Mouse (Mus musculus) embryonic fibroblast, embryonic 13.5 days (primary cell): ENCODE results near the gene Dclre1a. TPM values are rescaled to one million over a fixed set of nuclear protein-coding genes. Genes with fewer than 3 reads are reported as not detected.

Experiments
- H3K27ac ChIP-seq: 2 replicates; pipeline ENCODE4 v1.5.1; 2012; ENCODE audit warnings: low read length, control low read depth, inconsistent platforms; ENCODE audit not compliant: insufficient read depth
- H3K4me1 ChIP-seq: 2 replicates; pipeline ENCODE4 v1.6.1; 2011; ENCODE audit warnings: low read length; ENCODE audit not compliant: control insufficient read depth, insufficient read depth
- H3K4me3 ChIP-seq: 2 replicates; pipeline ENCODE4 v1.5.1; 2011; ENCODE audit warnings: mild to moderate bottlenecking, control low read depth, low read length; ENCODE audit not compliant: insufficient read depth
- CTCF ChIP-seq: IDR thresholded peaks from 2 replicates; pipeline ENCODE4 v1.5.1; 2011; ENCODE audit warnings: mild to moderate bottlenecking, control low read depth, low read length, moderate library complexity, borderline replicate concordance; ENCODE audit not compliant: insufficient read depth
- POLR2A ChIP-seq: IDR thresholded peaks from 2 replicates; pipeline ENCODE4 v1.6.1; 2011; ENCODE audit warnings: low read depth, mild to moderate bottlenecking, control low read depth, low read length, moderate library complexity
- polyA plus RNA-seq: library from polyadenylated mRNA; stranded (reverse); fragments of >200 nt; gene quantifications from 2 replicates; pipeline ENCODE4 v1.2.4, GENCODE M21; 2011; ENCODE audit warnings: low read depth; ENCODE audit not compliant: missing spikeins, insufficient read length

Dclre1a gene
- polyA plus RNA-seq, result 16.8 and 22.3 TPM in 2 replicates

DNA sequence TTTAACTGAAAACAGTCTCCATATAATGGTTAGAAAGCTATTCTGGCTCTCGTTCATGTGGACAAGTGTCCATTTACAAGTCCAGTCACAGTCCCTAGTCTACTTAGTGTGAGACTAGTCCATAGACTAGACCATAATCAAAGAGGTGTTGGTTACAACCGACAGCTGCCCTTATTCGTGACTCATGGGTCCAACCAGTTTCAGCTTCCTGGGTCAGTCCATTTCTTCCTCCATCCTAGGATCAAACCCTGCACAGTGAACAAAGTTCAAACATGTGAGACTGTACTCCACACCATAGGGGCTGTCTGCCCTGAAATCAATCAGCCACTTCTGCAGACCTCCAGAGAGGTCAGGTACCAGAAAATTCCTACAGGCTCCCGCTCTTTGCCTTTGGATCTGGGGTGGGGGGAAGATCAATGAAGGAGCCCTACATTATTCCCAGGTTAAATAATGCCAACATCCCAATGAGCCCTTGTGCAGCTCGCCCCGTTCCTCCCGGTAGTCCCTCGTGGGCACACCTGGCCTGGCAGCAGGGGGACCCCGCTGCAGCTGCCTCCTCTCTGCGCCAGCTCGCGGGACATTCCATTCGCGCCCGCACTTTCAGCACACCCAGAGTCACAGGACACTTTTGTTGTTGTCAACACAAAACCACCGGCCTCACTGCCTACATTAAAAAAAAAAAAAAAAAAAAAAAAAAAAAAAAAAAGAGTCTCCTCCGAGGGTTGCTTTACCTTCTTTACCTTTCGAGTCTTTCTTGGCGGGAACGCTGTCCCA lies at the start of gene Dclre1a:
Gene Dclre1a, minus strand, starts transcription at position 767 of the 774 bp plus-strand sequence.
- H3K4me3 ChIP-seq, result peak within 1 kb of the TSS; percentile 70
- H3K27ac ChIP-seq, result peak within 1 kb of the TSS; percentile 91

DNA sequence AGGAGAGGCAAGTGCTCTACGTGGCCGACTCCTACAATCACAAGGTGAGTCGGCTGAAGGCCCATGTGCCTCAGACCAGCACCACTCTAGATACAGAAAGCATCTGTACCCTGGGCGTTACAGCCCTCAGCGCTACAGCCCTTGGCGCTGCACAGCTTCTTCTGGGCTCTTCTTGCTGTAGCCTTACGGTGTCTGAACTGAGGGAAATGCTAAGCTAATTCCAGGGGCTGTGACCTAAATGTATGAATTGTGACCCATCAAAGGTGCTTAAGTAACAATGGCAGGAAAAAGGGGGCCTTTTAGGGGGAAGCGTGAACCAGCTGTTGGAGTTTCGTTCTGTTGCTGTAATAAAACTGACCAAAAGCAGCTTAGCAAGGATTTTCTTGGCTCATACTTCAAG lies 44.5 kb upstream of the Dclre1a start:
- no peak overlapping the region for H3K4me3 ChIP-seq
- peaks cover 3% of the 10 kb centered on the region; the same call in 1 of the 2 replicates for H3K4me1 ChIP-seq
- no peak for TF ChIP-seq CTCF
- TF ChIP-seq POLR2A, result no peak
- no peak overlapping the region for H3K27ac ChIP-seq

More for the DNA sequence above, at the start of gene Dclre1a:
- H3K4me1 ChIP-seq, result peaks cover 3% of the 10 kb centered on the region; the same call in 1 of the 2 replicates
- TF ChIP-seq POLR2A (peak; percentile 58), CTCF (no peak)

DNA sequence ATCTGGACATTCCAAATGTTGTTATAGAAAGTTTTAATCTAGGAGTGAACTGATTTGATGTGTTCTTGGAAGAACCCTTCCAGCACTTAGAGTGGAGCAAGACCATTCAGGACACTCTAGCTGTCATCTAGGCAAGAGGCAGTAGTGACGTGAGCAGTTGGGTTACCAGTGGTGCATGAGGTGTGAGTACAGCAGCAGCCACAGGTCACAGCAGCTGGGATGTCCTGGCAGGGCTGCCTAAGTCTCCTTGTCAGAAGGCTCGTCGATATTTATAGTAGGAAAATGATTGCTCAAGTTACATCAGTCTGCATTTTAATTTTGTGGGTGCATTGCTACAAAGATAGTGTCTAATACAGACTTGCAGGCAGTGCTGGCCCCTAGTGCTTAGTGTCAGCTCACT lies 42.2 kb upstream of the Dclre1a start:
- Histone ChIP-seq H3K4me3 (no peak overlapping the region), H3K27ac (no peak overlapping the region), H3K4me1 (peaks cover 3% of the 10 kb centered on the region; the same call in 1 of the 2 replicates)
- TF ChIP-seq CTCF, result no peak
- no peak for TF ChIP-seq POLR2A

DNA sequence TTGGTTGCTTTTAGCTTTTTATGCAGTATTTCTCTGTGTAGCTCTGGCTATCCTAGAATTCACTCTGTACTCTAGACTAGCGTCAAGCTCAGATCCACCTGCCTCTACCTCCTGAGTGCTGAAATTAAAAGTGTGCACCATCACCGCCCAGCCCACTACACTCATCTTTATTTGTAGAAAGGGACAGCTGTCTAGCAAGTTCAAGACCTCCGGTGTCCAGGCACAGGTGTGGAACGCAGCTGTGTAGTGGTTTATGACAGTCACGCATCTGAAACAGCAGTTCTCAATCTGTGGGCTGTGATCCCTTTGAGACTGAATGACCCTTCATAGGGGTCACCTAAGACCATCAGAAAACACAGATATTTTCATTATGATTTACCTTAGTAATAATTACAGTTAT lies 41.4 kb upstream of the Dclre1a start:
- H3K27ac ChIP-seq, result no peak overlapping the region
- TF ChIP-seq POLR2A (no peak), CTCF (no peak)

DNA sequence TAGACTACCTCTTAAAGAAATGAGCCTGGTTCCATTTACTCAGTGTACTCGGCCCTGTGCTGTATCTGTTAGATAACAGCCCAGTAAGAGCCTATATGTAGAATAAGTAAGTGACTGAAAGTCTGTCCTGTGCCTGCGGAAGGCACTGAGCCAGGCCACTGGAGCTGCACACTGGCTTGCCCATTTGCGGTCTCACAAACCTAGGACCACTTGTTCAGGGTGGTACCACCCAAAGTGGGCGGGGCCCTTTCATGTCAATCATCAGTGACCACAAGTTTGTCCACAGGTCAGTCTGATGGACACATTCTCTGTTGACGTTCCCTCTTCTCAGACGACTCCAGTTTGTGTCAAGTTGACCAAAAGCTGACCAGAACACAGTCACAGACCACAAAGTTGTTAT lies 41.0 kb upstream of the Dclre1a start:
- peak overlapping the region; percentile 66 for H3K27ac ChIP-seq
- TF ChIP-seq CTCF, result no peak
- TF ChIP-seq POLR2A, result no peak
- H3K4me1 ChIP-seq, result peaks cover 3% of the 10 kb centered on the region; the same call in 1 of the 2 replicates

More for the DNA sequence above, 41.4 kb upstream of the Dclre1a start:
- peaks cover 3% of the 10 kb centered on the region; the same call in 1 of the 2 replicates for H3K4me1 ChIP-seq
- no peak overlapping the region for H3K4me3 ChIP-seq

DNA sequence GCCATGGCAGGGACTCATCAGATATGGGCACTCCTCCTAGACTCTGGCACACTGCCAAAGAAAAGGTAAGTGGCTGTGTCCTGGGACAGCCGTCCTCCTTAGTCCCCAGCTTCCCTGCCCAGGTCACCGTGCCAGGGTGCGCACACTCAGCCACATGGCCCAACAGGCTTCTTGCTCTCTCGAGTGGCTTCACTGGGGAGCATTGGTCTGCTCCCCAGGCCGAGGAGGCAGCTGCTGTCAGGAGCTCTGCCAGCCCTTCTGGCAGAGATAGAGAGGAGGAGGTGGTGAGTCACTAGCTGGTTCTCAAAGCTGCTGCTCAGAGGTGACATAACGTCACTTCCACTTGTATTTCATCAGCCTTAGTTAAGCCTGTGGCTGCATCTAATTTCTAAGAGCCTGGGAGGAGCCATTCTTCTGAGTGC lies 40.2 kb upstream of the Dclre1a start:
- TF ChIP-seq POLR2A (no peak), CTCF (no peak)
- peaks cover 3% of the 10 kb centered on the region; the same call in 1 of the 2 replicates for H3K4me1 ChIP-seq
- peak overlapping the region; percentile 66 for H3K27ac ChIP-seq
- no peak overlapping the region for H3K4me3 ChIP-seq

More for the DNA sequence above, 41.0 kb upstream of the Dclre1a start:
- no peak overlapping the region for H3K4me3 ChIP-seq

DNA sequence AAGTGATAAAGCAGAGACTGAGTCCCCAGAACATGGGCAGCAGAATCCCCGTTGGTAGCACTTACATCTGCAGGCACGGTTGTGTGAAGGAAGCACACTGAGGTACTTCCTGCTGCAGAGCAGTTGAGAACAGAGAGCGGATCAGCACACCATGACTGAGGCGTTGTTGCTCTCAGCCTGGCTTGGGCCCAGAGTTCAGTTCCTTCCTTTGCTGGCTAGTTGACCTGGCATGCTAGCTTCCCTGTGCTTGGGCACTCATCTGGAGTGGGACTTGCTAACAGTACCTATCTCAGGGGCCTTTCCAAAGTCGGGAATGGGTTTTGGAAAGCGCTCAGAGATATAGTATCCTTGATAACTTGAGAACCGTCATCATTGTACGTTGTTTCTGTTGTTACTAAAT lies 38.3 kb upstream of the Dclre1a start:
- TF ChIP-seq CTCF, result no peak
- peaks cover 3% of the 10 kb centered on the region; the same call in 1 of the 2 replicates for H3K4me1 ChIP-seq
- H3K27ac ChIP-seq, result no peak overlapping the region
- H3K4me3 ChIP-seq, result no peak overlapping the region

DNA sequence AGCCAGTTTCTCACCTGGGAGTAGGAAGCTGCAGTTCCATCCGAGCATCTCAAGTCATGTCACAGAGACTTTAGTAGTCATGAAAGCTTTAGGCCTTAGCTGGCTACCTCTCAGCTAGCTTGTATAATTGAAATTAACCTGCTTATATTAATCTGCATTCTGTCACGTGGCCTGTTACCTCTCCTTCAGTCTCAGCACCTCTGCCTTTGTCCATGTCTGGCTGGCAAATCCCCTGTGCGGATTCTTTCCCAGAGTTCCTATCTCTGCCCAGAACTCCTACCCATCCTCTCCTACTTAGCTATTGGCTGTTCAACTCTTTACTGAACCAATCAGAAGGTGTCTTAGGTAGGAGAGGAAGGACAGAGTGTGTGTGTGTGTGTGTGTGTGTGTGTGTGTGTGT lies 36.3 kb upstream of the Dclre1a start:
- Histone ChIP-seq H3K27ac (no peak overlapping the region), H3K4me1 (peaks cover 3% of the 10 kb centered on the region; the same call in 1 of the 2 replicates), H3K4me3 (no peak overlapping the region)
- TF ChIP-seq CTCF, result no peak
- no peak for TF ChIP-seq POLR2A

DNA sequence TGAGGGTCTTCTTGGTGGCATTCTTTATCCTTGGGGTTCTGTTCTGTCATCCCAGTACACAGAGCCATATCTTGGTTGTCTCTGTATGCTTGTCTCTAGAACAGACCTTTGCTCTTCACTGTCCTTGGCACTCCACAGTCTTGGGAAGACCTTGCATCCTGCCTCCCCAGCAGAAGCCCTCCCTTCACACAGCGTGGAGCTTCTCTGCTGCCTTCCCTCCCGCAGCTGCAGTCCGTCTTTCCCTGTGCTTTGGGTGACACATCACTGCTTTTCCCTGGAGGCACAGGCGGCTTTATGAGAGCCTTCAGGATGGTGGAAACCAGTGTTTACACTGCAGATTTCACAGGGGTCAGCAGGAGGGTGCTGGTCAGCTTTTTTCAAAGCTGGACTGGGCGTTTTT lies 35.8 kb upstream of the Dclre1a start:
- Histone ChIP-seq H3K27ac (no peak overlapping the region), H3K4me1 (peaks cover 3% of the 10 kb centered on the region; the same call in 1 of the 2 replicates), H3K4me3 (no peak overlapping the region)
- TF ChIP-seq CTCF (no peak), POLR2A (no peak)

DNA sequence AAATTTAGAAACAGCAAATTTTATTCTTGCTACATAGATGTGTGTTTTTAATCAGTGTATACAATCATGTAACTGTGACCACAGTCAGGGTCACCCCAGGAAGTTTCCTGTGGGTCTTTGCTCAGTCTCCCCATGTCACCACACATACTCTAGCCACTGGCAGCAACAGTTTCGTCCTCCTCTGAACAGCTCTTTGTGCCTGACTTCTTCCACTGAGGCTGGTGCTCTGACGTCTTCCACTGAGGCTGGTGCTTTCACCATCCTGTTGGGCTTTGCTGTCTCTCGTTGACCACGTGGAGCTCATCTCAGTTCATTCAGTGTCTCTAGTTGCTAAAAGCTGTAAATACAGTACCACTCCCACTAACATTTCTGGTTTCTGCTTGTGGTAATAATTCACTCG lies 34.0 kb upstream of the Dclre1a start:
- TF ChIP-seq POLR2A (no peak), CTCF (no peak)
- H3K4me3 ChIP-seq, result no peak overlapping the region
- H3K27ac ChIP-seq, result no peak overlapping the region
- no peaks in the 10 kb centered on the region for H3K4me1 ChIP-seq
